Mouse (Mus musculus) heart, postnatal 25 days (tissue): Measurements from ENCODE around the gene Ddx27. TPM values are rescaled to one million over a fixed set of nuclear protein-coding genes. Genes with fewer than 3 reads are reported as not detected.
A peak's percentile ranks its signal among the peaks of the same experiment; 100 is the strongest.
"Not testable (repeated sequence)": the region's sequence is repeated elsewhere in the genome, so short reads cannot be mapped to it uniquely, and the experiment has no call there.

Experiments used
- DNase-seq: peaks from one replicate; pipeline ENCODE4 v3.0.0; 2022; ENCODE audit warnings: low spot score
- intact Hi-C: fragments of 180-260 bp; cut with DNase I; formaldehyde crosslinking; loops from one replicate; pipeline ENCODE4 v1.15.1; 2025
- total RNA-seq, 2 experiments: library from RNA; stranded (reverse); gene quantifications; 2 replicates each; pipeline ENCODE4 v1.2.3; 2021

The Ddx27 gene
- 10 to 100 TPM; 10.0 to 11.3 TPM for total RNA-seq

GRCm38 (mm10) chr2:167014702-167015381, at the start of gene Ddx27:
Gene Ddx27 (plus strand): TSS chr2:167015193.
- intact Hi-C loops: no loop called here
- peak; percentile 82 for DNase-seq

- no peak for DNase-seq
- intact Hi-C loops: no loop called here
Observed at GRCm38 (mm10) chr2:166973153-166973552, 41.8 kb upstream of the Ddx27 start.

GRCm38 (mm10) chr2:166974177-166974872, 40.7 kb upstream of the Ddx27 start:
- intact Hi-C loops: no loop called here
- DNase-seq: no peak

- intact Hi-C loops: no loop called here
- no peak for DNase-seq
Observed at GRCm38 (mm10) chr2:166976356-166976755, 38.6 kb upstream of the Ddx27 start.

GRCm38 (mm10) chr2:166977490-166977889, 37.5 kb upstream of the Ddx27 start:
- intact Hi-C loops: no loop called here
- DNase-seq: no peak

- intact Hi-C loops: no loop called here
- no peak for DNase-seq
Observed at GRCm38 (mm10) chr2:166980161-166980560, 34.8 kb upstream of the Ddx27 start.

- no peak for DNase-seq
- intact Hi-C loops: no loop called here
Observed at GRCm38 (mm10) chr2:166983351-166983894, 31.6 kb upstream of the Ddx27 start.

GRCm38 (mm10) chr2:166990861-166991260, 24.1 kb upstream of the Ddx27 start:
- intact Hi-C loops: no loop called here
- DNase-seq: no peak

GRCm38 (mm10) chr2:166991945-166992344, 23.0 kb upstream of the Ddx27 start:
- intact Hi-C loops: no loop called here
- DNase-seq: no peak

GRCm38 (mm10) chr2:166995021-166995795, 19.8 kb upstream of the Ddx27 start:
- intact Hi-C loops: loop anchor here (5.0 kb wide), 1 partner anchor 88 kb away; the partner anchor contains the start of gene Cse1l

GRCm38 (mm10) chr2:166995796-166996532, 19.0 kb upstream of the Ddx27 start, which contains the start of gene Stau1:
Gene Stau1 (minus strand): TSS chr2:166996299.
- peak; percentile 91 for DNase-seq
- intact Hi-C loops: loop anchor here (1.0 to 5.0 kb wide), 2 partner anchors 16 to 89 kb away; partner anchors contain the start of gene Cse1l

More at GRCm38 (mm10) chr2:166995021-166995795, 19.8 kb upstream of the Ddx27 start:
- no peak for DNase-seq

- no peak for DNase-seq
- intact Hi-C loops: loop anchor here (1.0 to 5.0 kb wide), 2 partner anchors 16 to 89 kb away; partner anchors contain the start of gene Cse1l
Observed at GRCm38 (mm10) chr2:166996533-166996894, 18.5 kb upstream of the Ddx27 start.

GRCm38 (mm10) chr2:167001486-167001885, 13.5 kb upstream of the Ddx27 start:
- intact Hi-C loops: no loop called here
- no peak for DNase-seq

GRCm38 (mm10) chr2:167004099-167004854, 10.7 kb upstream of the Ddx27 start:
- intact Hi-C loops: loop anchor here (1.0 kb wide), 1 partner anchor 48 kb away; no protein-coding TSS in a partner anchor
- no peak for DNase-seq

- intact Hi-C loops: no loop called here
- no peak for DNase-seq
Observed at GRCm38 (mm10) chr2:167006355-167006754, 8.6 kb upstream of the Ddx27 start.

GRCm38 (mm10) chr2:167007001-167007491, 7.9 kb upstream of the Ddx27 start:
- intact Hi-C loops: no loop called here
- DNase-seq: no peak

GRCm38 (mm10) chr2:167007565-167007964, 7.4 kb upstream of the Ddx27 start:
- DNase-seq, intact Hi-C loops: not testable (repeated sequence)

GRCm38 (mm10) chr2:167009483-167009882, 5.5 kb upstream of the Ddx27 start:
- DNase-seq: no peak
- intact Hi-C loops: no loop called here

GRCm38 (mm10) chr2:167010546-167010945, 4.4 kb upstream of the Ddx27 start:
- intact Hi-C loops: no loop called here
- no peak for DNase-seq
